Mouse (Mus musculus): Measurements from ENCODE around the gene Myh9.

- no peak for TF ChIP-seq FLI1 (IDR thresholded peaks at IDR 0.05; ENCODE audit: low read length)
- no peak for TF ChIP-seq GATA1 (IDR thresholded peaks at IDR 0.05; ENCODE audit: borderline replicate concordance, low read length)
Measured at GRCm38 (mm10) chr15:77784039-77784824, 57.7 kb downstream of the Myh9 start.

All from megakaryocyte, embryonic 14.5 days (primary cell).